21 mouse cellular contexts compared by ENCODE assay signal in the genomic region with DNA sequence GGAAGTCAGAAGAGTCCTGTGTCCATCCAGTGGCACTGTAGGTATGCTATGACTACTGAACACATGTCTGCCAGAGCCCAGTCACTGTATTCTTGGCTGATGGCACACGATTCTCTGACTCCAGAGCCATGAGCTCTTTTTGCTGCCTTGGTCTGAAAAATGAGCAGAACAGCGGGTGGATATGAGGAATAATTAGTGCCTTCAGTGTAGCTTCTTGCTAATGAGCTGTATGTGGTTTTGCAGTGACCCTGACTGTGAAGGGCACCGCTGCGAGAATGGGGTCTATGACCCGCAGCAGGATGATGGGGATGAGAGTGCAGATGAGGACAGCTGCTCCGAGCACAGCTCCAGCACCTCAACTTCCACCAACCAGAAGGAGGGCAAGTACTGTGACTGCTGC. TPM values are rescaled to one million over a fixed set of nuclear protein-coding genes. Genes with fewer than 3 reads are reported as not detected.
DNase-seq lines count a peak whose midpoint lies in the region; TF ChIP-seq lines count a peak whose summit lies in the region.
"Had no signal": no experiment of that assay in that cellular context is flagged by ENCODE, and none has a peak within 500 bp of the region (broad histone marks: within the 10 kb centered on the region; RNA-seq: fewer than 3 reads in every experiment).

No protein-coding gene starts in this region.

- H3K4me1 ChIP-seq in testis, adult 2 months (ENCODE audit: control insufficient read depth, insufficient read depth, low read length) = no peaks in the 10 kb centered on the region
- H3K4me1 ChIP-seq: embryonic facial prominence, embryonic 13.5 days; embryonic facial prominence, embryonic 15.5 days; forebrain, embryonic 10.5 days; forebrain, embryonic 12.5 days had no signal

- H3K27me3 ChIP-seq in testis, adult 2 months (ENCODE audit: control insufficient read depth, insufficient read depth, low read length) = no peaks in the 10 kb centered on the region
- H3K27me3 ChIP-seq: CH12.LX; embryonic facial prominence, embryonic 13.5 days; embryonic facial prominence, embryonic 15.5 days; forebrain, embryonic 12.5 days had no signal

- peak; percentile 77 for DNase-seq in heart, adult 11 months
- DNase-seq in heart, postnatal 4 days = no peak
- no peak for DNase-seq in testis, postnatal 14 days (ENCODE audit: low spot score)
- DNase-seq in retina, postnatal 1 day = peak; percentile 18
- no peak for DNase-seq in liver
- DNase-seq: adrenal gland, postnatal 25 days; B cell, adult 2 months; cerebellum, adult 11 months; cerebellum, adult 18-20 months; cerebellum, adult 8-10 months; cerebellum, adult 9-11 months; cerebellum, postnatal 14 days; cerebellum, postnatal 36 days; embryo, embryonic 11 days had no signal

- H3K27ac ChIP-seq in testis, adult 2 months (ENCODE audit: control insufficient read depth, insufficient read depth, low read depth, low read length) = no peak overlapping the region
- H3K27ac ChIP-seq: embryonic facial prominence, embryonic 13.5 days; embryonic facial prominence, embryonic 15.5 days; forebrain, embryonic 10.5 days; forebrain, embryonic 12.5 days had no signal

- peaks cover 10% of the 10 kb centered on the region for H3K36me3 ChIP-seq in testis, adult 2 months (ENCODE audit: control insufficient read depth, insufficient read depth, low read length)

- no peak for TF ChIP-seq CTCF in testis, adult 2 months (IDR thresholded peaks at IDR 0.05; ENCODE audit: control insufficient read depth, insufficient read depth, insufficient replicate concordance, low read depth, low read length)

- no peak for TF ChIP-seq POLR2A in testis, adult 2 months (IDR thresholded peaks at IDR 0.05; ENCODE audit: control insufficient read depth, low read depth, low read length)

- H3K4me3 ChIP-seq in testis, adult 2 months (ENCODE audit: control insufficient read depth, low read depth, low read length) = peak overlapping the region; percentile 52; the same call in 1 of the 2 replicates
- H3K4me3 ChIP-seq: embryonic facial prominence, embryonic 13.5 days; embryonic facial prominence, embryonic 15.5 days; erythroblast, embryonic 14.5 days; forebrain, embryonic 10.5 days; forebrain, embryonic 12.5 days had no signal

RNA-seq across cellular contexts. Expression of a gene that starts 52.0 kb away (rescaled TPM):
- 10 to 100 TPM in 1 of 2 experiments, 1 to 10 TPM in 1; 8.8 to 10.3 TPM for total RNA-seq in heart, postnatal 4 days (2021)
- 5.4 and 5.8 TPM in 2 replicates for polyA plus RNA-seq in testis, adult 2 months (2012; rRNA removed)
- polyA plus RNA-seq: erythroblast, embryonic 14.5 days had no signal

Comparison
In these comparisons a context has a peak if more than half of its experiments do, and no peak if none do; other contexts are left out.
1. DNase-seq: peak in heart, adult 11 months (single experiment) and retina, postnatal 1 day (single experiment); none in heart, postnatal 4 days (single experiment), testis, postnatal 14 days (single experiment) and liver (single experiment).